Mouse (Mus musculus): Measurements from ENCODE around the gene Dcaf17. TPM values are rescaled to one million over a fixed set of nuclear protein-coding genes. Genes with fewer than 3 reads are reported as not detected.

Dcaf17 gene
- polyA plus RNA-seq, 1 experiment from 2014 or later, result 32.0 TPM

- Histone ChIP-seq H3K4me1 (ENCODE audit: control insufficient read depth, insufficient read depth, low read depth, low read length) (no peaks in the 10 kb centered on the region), H3K9me3 (ENCODE audit: control insufficient read depth, low read length) (no peaks in the 10 kb centered on the region), H3K4me2 (ENCODE audit: low read length) (no peak overlapping the region), H3K4me3 (ENCODE audit: low read length) (no peak overlapping the region), H3K36me3 (ENCODE audit: control insufficient read depth, insufficient read depth, low read length) (no peaks in the 10 kb centered on the region), H3K27ac (ENCODE audit: low read depth, low read length) (no peak overlapping the region), H3K9ac (ENCODE audit: low read depth, low read length) (no peak overlapping the region), H3K27me3 (replicated peaks; ENCODE audit: control insufficient read depth, insufficient read depth, low read length) (no peaks in the 10 kb centered on the region)
- 84% methylated on average over 4 of the region's 4 CpGs for WGBS
- ATAC-seq, result no peak
Measured at GRCm38 (mm10) chr2:71145853-71146252, 90.7 kb downstream of the Dcaf17 start.

GRCm38 (mm10) chr2:71146266-71146665 lies 91.1 kb downstream of the Dcaf17 start:
- Histone ChIP-seq H3K27me3 (replicated peaks; ENCODE audit: control insufficient read depth, insufficient read depth, low read length) (no peaks in the 10 kb centered on the region), H3K4me1 (ENCODE audit: control insufficient read depth, insufficient read depth, low read depth, low read length) (no peaks in the 10 kb centered on the region), H3K36me3 (ENCODE audit: control insufficient read depth, insufficient read depth, low read length) (no peaks in the 10 kb centered on the region), H3K27ac (ENCODE audit: low read depth, low read length) (no peak overlapping the region), H3K9ac (ENCODE audit: low read depth, low read length) (no peak overlapping the region), H3K4me3 (ENCODE audit: low read length) (no peak overlapping the region), H3K4me2 (ENCODE audit: low read length) (no peak overlapping the region), H3K9me3 (ENCODE audit: control insufficient read depth, low read length) (no peaks in the 10 kb centered on the region)
- ATAC-seq, result no peak
- 50% methylated on average over 3 of the region's 3 CpGs for WGBS

GRCm38 (mm10) chr2:71147816-71148215 lies 92.7 kb downstream of the Dcaf17 start:
- no peaks in the 10 kb centered on the region for H3K36me3 ChIP-seq (ENCODE audit: control insufficient read depth, insufficient read depth, low read length)
- H3K27ac ChIP-seq (ENCODE audit: low read depth, low read length), result no peak overlapping the region
- WGBS, result 48% methylated on average over 6 of the region's 6 CpGs
- no peaks in the 10 kb centered on the region for H3K9me3 ChIP-seq (ENCODE audit: control insufficient read depth, low read length)
- no peaks in the 10 kb centered on the region for H3K4me1 ChIP-seq (ENCODE audit: control insufficient read depth, insufficient read depth, low read depth, low read length)
- H3K27me3 ChIP-seq (replicated peaks; ENCODE audit: control insufficient read depth, insufficient read depth, low read length), result no peaks in the 10 kb centered on the region
- H3K4me2 ChIP-seq (ENCODE audit: low read length), result no peak overlapping the region
- ATAC-seq, result no peak
- 0 out of 2 replicates have a peak overlapping the region, but pooled peaks have one; percentile 19 for H3K9ac ChIP-seq (ENCODE audit: low read depth, low read length)
- no peak overlapping the region for H3K4me3 ChIP-seq (ENCODE audit: low read length)

Other genes with a start within 250 kb of the Dcaf17 start
- gene Tlk1, start 229.6 kb upstream of the Dcaf17 start, polyA plus RNA-seq (2015; fragmentation: Nextera tagmentation; extraction: Ambion mirVana), result 17.7 TPM in 2 replicates
- 10.3 and 11.1 TPM in 2 replicates for gene Mettl8, start 255 bp downstream of the Dcaf17 start, polyA plus RNA-seq (2015; fragmentation: Nextera tagmentation; extraction: Ambion mirVana)
- gene Cybrd1, start 62.6 kb downstream of the Dcaf17 start, polyA plus RNA-seq (2015; fragmentation: Nextera tagmentation; extraction: Ambion mirVana), result 5.5 and 5.9 TPM in 2 replicates
- gene Dync1i2, start 156.4 kb downstream of the Dcaf17 start, polyA plus RNA-seq (2015; fragmentation: Nextera tagmentation; extraction: Ambion mirVana), result 145 and 167 TPM in 2 replicates